Mouse (Mus musculus) limb, embryonic 12.5 days (tissue): ENCODE data around the gene Dnase1l2. TPM values are rescaled to one million over a fixed set of nuclear protein-coding genes. Genes with fewer than 3 reads are reported as not detected.
A peak's percentile ranks its signal among the peaks of the same experiment; 100 is the strongest.

Experiments
- ATAC-seq: fragments of 200-750 bp; cut with Nextera tagmentation; 2 replicates; pipeline ENCODE4 v1.8.0; 2017; ENCODE audit warnings: low read depth, moderate TSS enrichment; ENCODE audit not compliant: insufficient number of reproducible peaks, insufficient read depth, low FRiP score, low TSS enrichment
- H3K27ac ChIP-seq: fragments of 300-500 bp; sonication (generic); 2 replicates; pipeline ENCODE4 v1.5.1; 2016; ENCODE audit warnings: mild to moderate bottlenecking, moderate library complexity
- H3K27me3 ChIP-seq: fragments of 300-500 bp; sonication (generic); 2 replicates; pipeline ENCODE4 v1.6.1; 2016; ENCODE audit warnings: mild to moderate bottlenecking, moderate library complexity
- H3K36me3 ChIP-seq: fragments of 300-500 bp; sonication (generic); 2 replicates; pipeline ENCODE4 v1.6.1; 2016; ENCODE audit warnings: mild to moderate bottlenecking, moderate library complexity
- H3K4me1 ChIP-seq: fragments of 300-500 bp; sonication (generic); replicated peaks from 2 replicates; pipeline ENCODE4 v1.6.1; 2016
- H3K4me2 ChIP-seq: fragments of 300-500 bp; sonication (generic); 2 replicates; pipeline ENCODE4 v1.6.1; 2016; ENCODE audit warnings: mild to moderate bottlenecking, moderate library complexity
- H3K4me3 ChIP-seq: fragments of 300-500 bp; sonication (generic); replicated peaks from 2 replicates; pipeline ENCODE4 v1.5.1; 2016; ENCODE audit warnings: mild to moderate bottlenecking
- H3K9ac ChIP-seq: fragments of 300-500 bp; sonication (generic); replicated peaks from 2 replicates; pipeline ENCODE4 v1.6.1; 2016; ENCODE audit warnings: mild to moderate bottlenecking, moderate library complexity
- H3K9me3 ChIP-seq: fragments of 300-500 bp; sonication (generic); 2 replicates; pipeline ENCODE4 v1.6.1; 2016; ENCODE audit warnings: mild to moderate bottlenecking, moderate library complexity
- WGBS: fragments of 180-500 bp; shearing (Covaris S2); methylation state at CpG from one replicate; pipeline ENCODE4 v1.1.7; 2016; 5-methylcytosine and 5-hydroxymethylcytosine counted together
- polyA plus RNA-seq: library from polyadenylated mRNA; unstranded; fragments of >200 nt; fragmentation: Nextera tagmentation; extraction: Ambion mirVana; gene quantifications from 2 replicates; pipeline ENCODE4 v1.2.1, GENCODE M21; 2016

Dnase1l2 gene
- polyA plus RNA-seq = 2.8 and 3.4 TPM in 2 replicates

- H3K27me3 ChIP-seq = no peaks in the 10 kb centered on the region
- no peak within 1 kb of the TSS for H3K4me2 ChIP-seq
- H3K27ac ChIP-seq = no peak within 1 kb of the TSS
- no peak within 1 kb of the TSS for H3K4me3 ChIP-seq
- no peak for ATAC-seq
- peaks cover 97% of the 10 kb centered on the region for H3K36me3 ChIP-seq
- WGBS = 78% methylated on average over 7 of the region's 7 CpGs
- H3K9me3 ChIP-seq = no peaks in the 10 kb centered on the region
- no peak within 1 kb of the TSS; the same call in 1 of the 2 replicates for H3K9ac ChIP-seq
- no peaks in the 10 kb centered on the region for H3K4me1 ChIP-seq
Measured at GRCm38 (mm10) chr17:24442632-24443155, at the start of gene Dnase1l2. TSS of gene Dnase1l2 (minus strand) at chr17:24443105.

GRCm38 (mm10) chr17:24490399-24490798 lies 47.5 kb upstream of the Dnase1l2 start:
- H3K4me1 ChIP-seq = peaks cover 19% of the 10 kb centered on the region
- WGBS = 78% methylated on average over 4 of the region's 4 CpGs
- ATAC-seq = no peak
- no peaks in the 10 kb centered on the region for H3K9me3 ChIP-seq
- H3K27me3 ChIP-seq = peaks cover 37% of the 10 kb centered on the region
- no peak overlapping the region for H3K9ac ChIP-seq
- H3K27ac ChIP-seq = no peak overlapping the region
- no peak overlapping the region for H3K4me3 ChIP-seq
- H3K4me2 ChIP-seq = no peak overlapping the region
- no peaks in the 10 kb centered on the region for H3K36me3 ChIP-seq

- 17% methylated on average over 19 of the region's 19 CpGs for WGBS
- H3K4me3 ChIP-seq = peak overlapping the region; percentile 80
- H3K36me3 ChIP-seq = no peaks in the 10 kb centered on the region
- no peaks in the 10 kb centered on the region for H3K9me3 ChIP-seq
- 0 out of 2 replicates have a peak, but pooled peaks have one; percentile 7 for ATAC-seq
- H3K9ac ChIP-seq = peak overlapping the region; percentile 83
- H3K27ac ChIP-seq = no peak overlapping the region
- H3K4me1 ChIP-seq = peaks cover 21% of the 10 kb centered on the region
- peak overlapping the region; percentile 95 for H3K4me2 ChIP-seq
- peaks cover 37% of the 10 kb centered on the region for H3K27me3 ChIP-seq
Measured at GRCm38 (mm10) chr17:24489265-24490030, 46.5 kb upstream of the Dnase1l2 start.

GRCm38 (mm10) chr17:24488662-24489264 lies 45.9 kb upstream of the Dnase1l2 start:
- Histone ChIP-seq H3K9ac (peak overlapping the region; percentile 83), H3K4me3 (peak overlapping the region; percentile 80), H3K27me3 (peaks cover 37% of the 10 kb centered on the region), H3K27ac (peak overlapping the region; percentile 35; the same call in 1 of the 2 replicates), H3K4me1 (peaks cover 21% of the 10 kb centered on the region), H3K9me3 (no peaks in the 10 kb centered on the region), H3K36me3 (no peaks in the 10 kb centered on the region), H3K4me2 (peak overlapping the region; percentile 95)
- under 1% methylated on average over 63 of the region's 81 CpGs for WGBS
- 0 out of 2 replicates have a peak, but pooled peaks have one; percentile 54 for ATAC-seq

GRCm38 (mm10) chr17:24488186-24488661 lies 45.3 kb upstream of the Dnase1l2 start, which contains the start of gene Caskin1:
TSS of gene Caskin1 (plus strand) at chr17:24488601.
- H3K9ac ChIP-seq = peak within 1 kb of the TSS; percentile 83
- H3K27me3 ChIP-seq = peaks cover 37% of the 10 kb centered on the region
- no peaks in the 10 kb centered on the region for H3K9me3 ChIP-seq
- peak within 1 kb of the TSS; percentile 95 for H3K4me2 ChIP-seq
- no peaks in the 10 kb centered on the region for H3K36me3 ChIP-seq
- peak within 1 kb of the TSS; percentile 35; the same call in 1 of the 2 replicates for H3K27ac ChIP-seq
- 1% methylated on average over 38 of the region's 45 CpGs for WGBS
- H3K4me3 ChIP-seq = peak within 1 kb of the TSS; percentile 80
- ATAC-seq = peak; percentile 53
- peaks cover 21% of the 10 kb centered on the region for H3K4me1 ChIP-seq

- H3K36me3 ChIP-seq = no peaks in the 10 kb centered on the region
- H3K27ac ChIP-seq = no peak overlapping the region
- 0 out of 2 replicates have a peak overlapping the region, but pooled peaks have one; percentile 3 for H3K4me3 ChIP-seq
- ATAC-seq = no peak
- H3K4me2 ChIP-seq = 0 out of 2 replicates have a peak overlapping the region, but pooled peaks have one; percentile 17
- H3K9me3 ChIP-seq = no peaks in the 10 kb centered on the region
- WGBS = 42% methylated on average over 11 of the region's 11 CpGs
- H3K4me1 ChIP-seq = peaks cover 21% of the 10 kb centered on the region
- H3K9ac ChIP-seq = no peak overlapping the region; the same call in 1 of the 2 replicates
- H3K27me3 ChIP-seq = peaks cover 30% of the 10 kb centered on the region
Measured at GRCm38 (mm10) chr17:24485090-24485860, 42.4 kb upstream of the Dnase1l2 start.

- Histone ChIP-seq H3K36me3 (no peaks in the 10 kb centered on the region), H3K9ac (no peak overlapping the region), H3K4me3 (no peak overlapping the region), H3K4me2 (no peak overlapping the region), H3K9me3 (no peaks in the 10 kb centered on the region), H3K27ac (no peak overlapping the region), H3K27me3 (peaks cover 15% of the 10 kb centered on the region), H3K4me1 (peaks cover 15% of the 10 kb centered on the region)
- ATAC-seq = no peak
- WGBS = 84% methylated on average over 3 of the region's 3 CpGs
Measured at GRCm38 (mm10) chr17:24483495-24483894, 40.6 kb upstream of the Dnase1l2 start.

GRCm38 (mm10) chr17:24481027-24481815 lies 38.3 kb upstream of the Dnase1l2 start:
- H3K4me2 ChIP-seq = no peak overlapping the region
- H3K9me3 ChIP-seq = no peaks in the 10 kb centered on the region
- ATAC-seq = no peak
- H3K27ac ChIP-seq = no peak overlapping the region
- no peaks in the 10 kb centered on the region for H3K27me3 ChIP-seq
- H3K9ac ChIP-seq = no peak overlapping the region
- H3K4me3 ChIP-seq = no peak overlapping the region
- H3K4me1 ChIP-seq = peaks cover 18% of the 10 kb centered on the region
- peaks cover 18% of the 10 kb centered on the region for H3K36me3 ChIP-seq
- 94% methylated on average over 20 of the region's 20 CpGs for WGBS

- no peak for ATAC-seq
- Histone ChIP-seq H3K4me2 (0 out of 2 replicates have a peak overlapping the region, but pooled peaks have one; percentile 69), H3K4me3 (no peak overlapping the region), H3K4me1 (peaks cover 13% of the 10 kb centered on the region), H3K27ac (no peak overlapping the region; the same call in 1 of the 2 replicates), H3K9ac (0 out of 2 replicates have a peak overlapping the region, but pooled peaks have one; percentile 1), H3K27me3 (no peaks in the 10 kb centered on the region), H3K36me3 (peaks cover 27% of the 10 kb centered on the region), H3K9me3 (no peaks in the 10 kb centered on the region)
- 55% methylated on average over 3 of the region's 3 CpGs for whole genome bisulfite sequencing
Measured at GRCm38 (mm10) chr17:24480201-24480826, 37.4 kb upstream of the Dnase1l2 start.
